Mouse (Mus musculus) intestine, postnatal 0 days (tissue): ENCODE measurements around the gene C130050O18Rik. TPM values are rescaled to one million over a fixed set of nuclear protein-coding genes. Genes with fewer than 3 reads are reported as not detected.

ENCODE experiments used
- ATAC-seq: fragments of 200-750 bp; cut with Nextera tagmentation; 2 replicates; pipeline ENCODE4 v1.8.0; 2017; ENCODE audit warnings: mild to moderate bottlenecking, moderate TSS enrichment, moderate library complexity
- H3K27ac ChIP-seq: fragments of 300-500 bp; sonication (generic); 2 replicates; pipeline ENCODE4 v1.5.1; 2014; ENCODE audit warnings: mild to moderate bottlenecking, low read depth, low read length, moderate library complexity
- H3K27me3 ChIP-seq: fragments of 300-500 bp; sonication (generic); replicated peaks from 2 replicates; pipeline ENCODE4 v1.6.1; 2014; ENCODE audit warnings: low read length, mixed read lengths; ENCODE audit not compliant: control insufficient read depth, insufficient read depth
- H3K36me3 ChIP-seq: fragments of 300-500 bp; sonication (generic); 2 replicates; pipeline ENCODE4 v1.6.1; 2014; ENCODE audit warnings: mild to moderate bottlenecking, moderate library complexity; ENCODE audit not compliant: control insufficient read depth, insufficient read depth
- H3K4me1 ChIP-seq: fragments of 300-500 bp; sonication (generic); replicated peaks from 2 replicates; pipeline ENCODE4 v1.6.1; 2014; ENCODE audit warnings: antibody characterized with exemption, low read length, mixed read lengths; ENCODE audit not compliant: control insufficient read depth, insufficient read depth
- H3K4me2 ChIP-seq: fragments of 300-500 bp; sonication (generic); replicated peaks from 2 replicates; pipeline ENCODE4 v1.6.1; 2014; ENCODE audit warnings: low read depth, mild to moderate bottlenecking, moderate library complexity
- H3K4me3 ChIP-seq: fragments of 300-500 bp; sonication (generic); 2 replicates; pipeline ENCODE4 v1.5.1; 2014; ENCODE audit warnings: low read depth, low read length
- H3K9ac ChIP-seq: fragments of 300-500 bp; sonication (generic); 2 replicates; pipeline ENCODE4 v1.6.1; 2014; ENCODE audit warnings: mild to moderate bottlenecking, low read depth, low read length
- H3K9me3 ChIP-seq: fragments of 300-500 bp; sonication (generic); 2 replicates; pipeline ENCODE4 v1.6.1; 2016; ENCODE audit warnings: mixed run types; ENCODE audit not compliant: control insufficient read depth
- CTCF ChIP-seq: sonication (generic); IDR thresholded peaks from 2 replicates; pipeline ENCODE4 v1.5.1; 2016; ENCODE audit warnings: low read depth, mild to moderate bottlenecking, control low read depth, antibody characterized with exemption, moderate library complexity
- WGBS: fragments of 180-500 bp; shearing (Covaris S2); extraction: QIAGEN DNeasy Blood & Tissue Kit; methylation state at CpG from one replicate; pipeline ENCODE4 v1.1.7; 2014; 5-methylcytosine and 5-hydroxymethylcytosine counted together
- polyA plus RNA-seq: library from polyadenylated mRNA; unstranded; fragments of >200 nt; fragmentation: Nextera tagmentation; extraction: Ambion mirVana; gene quantifications from 2 replicates; pipeline ENCODE4 v1.2.1, GENCODE M21; 2015

The C130050O18Rik gene
- polyA plus RNA-seq, 1 experiment from 2014 or later: 0.76 TPM

DNA sequence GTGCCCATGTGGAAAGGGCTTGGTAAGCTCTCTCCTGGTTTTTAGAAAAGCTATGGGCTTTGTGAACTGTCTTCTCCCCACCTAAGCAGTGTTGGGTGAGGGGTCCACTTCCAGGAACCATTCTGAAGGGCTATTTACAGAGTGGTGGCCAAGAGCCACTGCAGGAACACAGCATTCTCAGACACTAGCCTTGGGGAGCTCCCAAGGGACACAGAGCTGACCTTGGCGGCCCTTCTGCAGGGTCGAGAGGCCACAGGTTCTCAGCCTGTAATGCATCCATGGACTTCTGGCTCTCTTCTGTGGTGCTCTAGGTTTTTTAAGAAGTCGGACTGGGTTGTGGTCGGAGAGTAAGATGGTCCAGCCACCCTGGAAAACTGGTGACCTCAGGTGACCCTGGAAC is 5.0 kb downstream of the C130050O18Rik start:
- no peak overlapping the region for H3K4me3 ChIP-seq
- whole genome bisulfite sequencing: 96% methylated on average over 4 of the region's 4 CpGs
- ATAC-seq: no peak
- TF ChIP-seq CTCF: no peak
- no peak overlapping the region for H3K27ac ChIP-seq
- no peaks in the 10 kb centered on the region for H3K36me3 ChIP-seq
- 0 out of 2 replicates have a peak, but pooled peaks cover 8% of the 10 kb centered on the region for H3K4me1 ChIP-seq
- no peak overlapping the region for H3K9ac ChIP-seq
- H3K27me3 ChIP-seq: no peaks in the 10 kb centered on the region
- H3K4me2 ChIP-seq: no peak overlapping the region
- H3K9me3 ChIP-seq: no peaks in the 10 kb centered on the region

DNA sequence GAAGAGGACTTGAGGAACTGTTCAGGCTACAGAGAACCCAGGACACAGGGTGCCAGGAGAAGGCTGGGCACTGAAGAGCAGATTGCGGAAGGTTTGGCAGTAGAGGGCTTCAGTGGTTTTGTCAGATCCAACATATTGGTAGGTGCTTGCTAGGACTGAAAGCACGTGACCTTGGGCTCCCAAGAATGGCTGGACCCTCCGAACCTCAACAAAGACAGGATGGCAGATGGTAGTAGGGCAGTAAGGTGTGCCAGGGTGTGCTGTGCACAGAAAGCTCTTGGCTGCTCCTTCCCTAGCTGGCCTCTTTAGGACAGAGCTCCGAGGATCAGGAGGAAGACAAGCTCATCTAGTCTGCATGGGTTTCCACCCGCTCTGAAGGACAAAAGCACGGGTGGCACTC is 6.0 kb downstream of the C130050O18Rik start:
- no peak overlapping the region for H3K4me3 ChIP-seq
- H3K27ac ChIP-seq: no peak overlapping the region
- no peak for TF ChIP-seq CTCF
- no peaks in the 10 kb centered on the region for H3K27me3 ChIP-seq
- WGBS: 92% methylated on average over 6 of the region's 6 CpGs
- H3K4me2 ChIP-seq: no peak overlapping the region
- no peaks in the 10 kb centered on the region for H3K9me3 ChIP-seq
- H3K36me3 ChIP-seq: no peaks in the 10 kb centered on the region
- no peak for ATAC-seq
- 0 out of 2 replicates have a peak, but pooled peaks cover 8% of the 10 kb centered on the region for H3K4me1 ChIP-seq
- no peak overlapping the region for H3K9ac ChIP-seq

DNA sequence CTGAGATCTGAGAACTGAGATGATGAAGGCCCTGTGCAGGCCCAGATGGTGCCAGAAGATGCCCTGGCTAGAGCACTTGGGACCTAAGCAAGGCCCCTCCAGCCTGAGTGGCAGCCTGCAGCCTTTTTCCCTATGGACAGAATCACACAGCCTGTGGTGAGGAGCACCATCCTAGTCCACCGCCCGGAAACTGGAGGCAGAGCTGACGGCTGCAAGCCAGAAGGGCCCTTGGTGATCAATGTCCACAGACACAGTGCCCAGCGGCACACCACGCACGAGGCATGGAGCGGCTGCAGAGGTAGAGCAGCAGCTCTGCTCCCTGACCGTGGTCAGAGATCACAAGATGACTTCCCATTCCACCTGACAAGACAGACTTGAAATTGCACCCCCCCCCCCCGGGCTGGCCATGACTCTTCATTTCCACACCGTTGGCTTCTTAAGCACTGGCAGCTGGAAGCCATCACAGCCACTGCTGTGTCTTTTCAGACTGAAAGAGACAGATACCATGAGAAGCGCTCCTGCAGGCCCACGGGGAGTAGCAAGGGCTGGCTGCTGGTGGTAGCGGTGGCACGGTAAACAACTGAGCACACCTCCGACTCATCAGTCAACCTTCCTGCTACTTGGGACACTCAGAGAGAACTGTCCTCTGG is 6.7 kb downstream of the C130050O18Rik start:
- H3K4me3 ChIP-seq: no peak overlapping the region
- H3K36me3 ChIP-seq: no peaks in the 10 kb centered on the region
- 81% methylated on average over 15 of the region's 15 CpGs for WGBS
- ATAC-seq: no peak
- H3K4me2 ChIP-seq: no peak overlapping the region
- H3K27ac ChIP-seq: no peak overlapping the region
- 0 out of 2 replicates have a peak, but pooled peaks cover 8% of the 10 kb centered on the region for H3K4me1 ChIP-seq
- no peaks in the 10 kb centered on the region for H3K27me3 ChIP-seq
- no peaks in the 10 kb centered on the region for H3K9me3 ChIP-seq
- TF ChIP-seq CTCF: no peak
- no peak overlapping the region for H3K9ac ChIP-seq

DNA sequence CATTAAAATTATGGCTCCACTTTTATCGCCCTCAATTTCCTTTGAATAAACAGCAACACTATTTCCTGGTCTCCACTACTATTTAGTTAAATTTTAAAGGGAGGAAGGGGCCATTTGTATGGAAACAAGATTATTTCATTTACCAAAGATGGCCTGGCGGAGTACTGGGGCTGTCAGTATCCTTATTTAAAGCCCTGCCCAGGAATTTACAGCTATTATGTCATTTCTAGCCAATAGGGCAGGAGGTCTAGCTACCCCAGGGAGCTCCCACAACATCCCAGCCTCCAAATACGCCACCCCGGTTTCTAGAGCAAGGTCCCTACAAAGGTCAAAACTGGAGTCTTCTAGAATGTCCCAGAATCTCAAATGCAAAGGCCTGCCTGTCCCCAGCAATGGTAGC is 8.5 kb downstream of the C130050O18Rik start:
- no peak overlapping the region for H3K4me2 ChIP-seq
- no peak for ATAC-seq
- WGBS: 39% methylated on average over 4 of the region's 4 CpGs

DNA sequence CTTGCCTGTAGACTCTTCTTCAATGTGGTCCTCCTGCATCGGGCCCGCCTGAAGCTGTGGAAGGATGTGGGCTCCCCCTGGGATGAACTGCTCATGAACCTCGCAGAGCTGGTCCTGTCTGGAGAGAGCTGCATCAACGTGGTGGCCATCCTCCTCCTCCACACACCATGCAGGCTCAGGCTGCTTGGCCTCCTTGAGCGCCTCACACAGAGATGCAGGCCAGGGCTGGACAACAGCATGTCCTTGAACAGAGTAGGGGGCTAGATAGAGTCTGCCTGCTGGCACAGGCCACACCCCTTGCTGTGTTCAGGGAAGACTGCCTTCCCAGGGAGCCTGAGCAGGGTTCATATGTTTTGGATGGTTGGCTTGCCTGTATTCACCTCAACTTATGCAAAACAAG is 9.9 kb downstream of the C130050O18Rik start:
- H3K27me3 ChIP-seq: no peaks in the 10 kb centered on the region
- no peak for ATAC-seq
- H3K9me3 ChIP-seq: no peaks in the 10 kb centered on the region
- H3K4me3 ChIP-seq: no peak overlapping the region
- H3K4me2 ChIP-seq: no peak overlapping the region
- no peaks in the 10 kb centered on the region for H3K36me3 ChIP-seq
- whole genome bisulfite sequencing: 89% methylated on average over 5 of the region's 5 CpGs
- no peak overlapping the region for H3K27ac ChIP-seq
- TF ChIP-seq CTCF: no peak
- H3K9ac ChIP-seq: no peak overlapping the region
- 0 out of 2 replicates have a peak, but pooled peaks cover 3% of the 10 kb centered on the region for H3K4me1 ChIP-seq

More for the DNA sequence above, 8.5 kb downstream of the C130050O18Rik start:
- no peak overlapping the region for H3K9ac ChIP-seq
- H3K9me3 ChIP-seq: no peaks in the 10 kb centered on the region
- TF ChIP-seq CTCF: no peak
- H3K27me3 ChIP-seq: no peaks in the 10 kb centered on the region
- no peaks in the 10 kb centered on the region for H3K36me3 ChIP-seq
- no peak overlapping the region for H3K27ac ChIP-seq
- 0 out of 2 replicates have a peak, but pooled peaks cover 8% of the 10 kb centered on the region for H3K4me1 ChIP-seq
- no peak overlapping the region for H3K4me3 ChIP-seq

DNA sequence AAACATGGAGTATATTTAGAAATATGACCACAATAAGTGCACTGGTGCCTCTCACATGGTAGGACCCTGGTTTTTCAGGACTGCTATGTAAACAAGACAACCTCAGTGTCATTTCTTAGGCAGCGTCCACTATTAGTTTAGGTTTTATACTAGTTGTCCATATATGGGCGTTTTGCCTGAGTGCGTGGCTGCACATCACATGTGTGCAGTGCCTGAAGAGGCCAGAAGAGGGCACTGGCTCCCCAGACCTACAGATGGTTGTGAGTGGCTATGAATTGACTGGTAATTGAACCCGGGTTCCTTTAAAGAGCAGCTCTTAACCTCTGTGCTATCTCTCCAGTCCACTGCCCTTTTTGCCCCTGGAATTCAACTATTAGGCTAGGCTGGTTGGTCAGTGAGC is 11.9 kb downstream of the C130050O18Rik start:
- H3K27ac ChIP-seq: no peak overlapping the region
- 90% methylated on average over 4 of the region's 4 CpGs for WGBS
- H3K27me3 ChIP-seq: no peaks in the 10 kb centered on the region
- H3K4me3 ChIP-seq: no peak overlapping the region
- H3K36me3 ChIP-seq: no peaks in the 10 kb centered on the region
- no peaks in the 10 kb centered on the region for H3K9me3 ChIP-seq
- no peak for ATAC-seq
- 0 out of 2 replicates have a peak, but pooled peaks cover 3% of the 10 kb centered on the region for H3K4me1 ChIP-seq
- TF ChIP-seq CTCF: peak; percentile 51
- no peak overlapping the region for H3K9ac ChIP-seq
- no peak overlapping the region for H3K4me2 ChIP-seq
